Mouse (Mus musculus): ENCODE measurements around the gene Ptprj. TPM values are rescaled to one million over a fixed set of nuclear protein-coding genes. Genes with fewer than 3 reads are reported as not detected.
"Not testable (repeated sequence)": the region's sequence is repeated elsewhere in the genome, so short reads cannot be mapped to it uniquely, and the experiment has no call there.

Ptprj gene
- polyA plus RNA-seq, 1 experiment from 2014 or later, result 2.1 TPM

DNA sequence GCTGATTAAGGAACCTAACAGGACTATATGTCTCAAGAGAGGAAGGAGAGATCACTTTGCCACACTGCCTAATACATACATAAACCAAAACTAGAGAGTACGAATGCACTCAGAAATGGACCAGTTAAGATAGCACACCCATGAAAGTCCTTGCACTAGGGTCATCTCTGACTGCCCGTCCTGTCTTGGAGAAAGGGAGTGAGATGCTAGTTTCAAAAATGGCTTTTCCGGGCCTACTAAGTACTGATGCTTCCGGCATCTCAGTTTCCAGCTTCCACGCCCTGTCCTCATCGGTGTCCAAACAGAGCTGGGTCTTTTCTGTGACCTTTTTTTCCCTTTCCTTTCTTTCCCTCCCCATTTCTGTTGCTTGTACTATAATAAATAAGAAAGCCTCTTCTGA is 4.0 kb downstream of the Ptprj start:
- DNase-seq (ENCODE audit: low spot score) (no peak), ATAC-seq (ENCODE audit: low FRiP score, low TSS enrichment) (no peak)
- no peaks in the 10 kb centered on the region for H3K36me3 ChIP-seq (ENCODE audit: control insufficient read depth, insufficient read depth, low read length)
- TF ChIP-seq CTCF (IDR thresholded peaks at IDR 0.05; ENCODE audit: low read depth) (no peak), EP300 (optimal IDR thresholded peaks at IDR 0.05) (no peak)
- no peaks in the 10 kb centered on the region for H3K9me3 ChIP-seq (ENCODE audit: control insufficient read depth, low read length)
- 83% methylated on average over 6 of the region's 6 CpGs for WGBS
- H3K27me3 ChIP-seq (ENCODE audit: control insufficient read depth, insufficient read depth, low read length), result no peaks in the 10 kb centered on the region
- no peak overlapping the region for H3K9ac ChIP-seq (ENCODE audit: low read length)
- H3K4me1 ChIP-seq (replicated peaks; ENCODE audit: control insufficient read depth, insufficient read depth), result no peaks in the 10 kb centered on the region
- H3K4me3 ChIP-seq (ENCODE audit: low read depth, low read length), result no peak overlapping the region
- no peak overlapping the region for H3K4me2 ChIP-seq (replicated peaks; ENCODE audit: low read depth)
- no peak overlapping the region for H3K27ac ChIP-seq (replicated peaks)

DNA sequence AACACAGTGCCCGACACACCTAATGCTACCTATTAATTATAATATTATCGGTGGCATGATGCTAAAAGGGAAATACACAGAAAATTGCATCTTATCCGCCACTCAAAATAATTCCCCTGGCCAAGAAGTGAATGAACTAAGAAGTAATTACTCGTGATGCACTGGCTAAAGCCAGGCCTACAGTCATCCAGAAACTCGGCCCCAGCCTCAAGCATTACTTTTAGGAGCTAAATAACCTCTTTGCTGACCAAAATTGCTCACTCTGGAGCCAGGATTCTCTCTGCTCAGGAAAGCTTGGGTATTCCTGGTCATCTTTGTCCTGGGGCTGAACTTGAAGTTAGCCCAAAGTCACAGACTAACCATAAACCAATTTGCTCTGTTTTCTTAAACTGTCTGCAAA is 4.7 kb downstream of the Ptprj start:
- no peaks in the 10 kb centered on the region for H3K36me3 ChIP-seq (ENCODE audit: control insufficient read depth, insufficient read depth, low read length)

DNA sequence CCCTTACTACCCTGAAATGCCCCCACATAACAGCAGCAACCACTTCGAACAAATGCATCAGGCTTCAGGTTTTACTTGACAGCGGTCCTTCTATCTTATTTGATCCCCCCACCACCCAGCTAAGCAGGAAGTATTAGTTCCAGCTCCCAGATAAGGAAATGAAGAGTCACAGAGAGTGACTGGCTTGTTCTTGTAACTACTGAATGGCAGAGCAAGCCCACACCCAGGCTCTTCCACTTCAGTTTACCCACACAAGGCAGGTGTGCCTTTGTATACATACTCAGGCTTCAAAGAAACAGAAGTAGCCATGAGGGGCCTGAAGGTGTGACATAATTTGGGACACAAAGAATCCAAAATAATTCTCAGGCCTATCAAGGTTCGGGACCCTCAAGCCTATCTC is 5.3 kb downstream of the Ptprj start:
- no peaks in the 10 kb centered on the region for H3K27me3 ChIP-seq (ENCODE audit: control insufficient read depth, insufficient read depth, low read length)
- DNase-seq (ENCODE audit: low spot score) (peak; percentile 33), ATAC-seq (ENCODE audit: low FRiP score, low TSS enrichment) (peak; percentile 64)
- no peak overlapping the region for H3K4me2 ChIP-seq (replicated peaks; ENCODE audit: low read depth)
- H3K9ac ChIP-seq (ENCODE audit: low read length), result no peak overlapping the region
- H3K4me3 ChIP-seq (ENCODE audit: low read depth, low read length), result no peak overlapping the region
- TF ChIP-seq CTCF (IDR thresholded peaks at IDR 0.05; ENCODE audit: low read depth) (no peak), EP300 (optimal IDR thresholded peaks at IDR 0.05) (no peak)
- peak overlapping the region; percentile 63; the same call in 1 of the 2 replicates for H3K27ac ChIP-seq (replicated peaks)
- no peaks in the 10 kb centered on the region for H3K9me3 ChIP-seq (ENCODE audit: control insufficient read depth, low read length)
- H3K36me3 ChIP-seq (ENCODE audit: control insufficient read depth, insufficient read depth, low read length), result no peaks in the 10 kb centered on the region
- no peaks in the 10 kb centered on the region for H3K4me1 ChIP-seq (replicated peaks; ENCODE audit: control insufficient read depth, insufficient read depth)
- 54% methylated on average over 3 of the region's 3 CpGs for WGBS

More for the DNA sequence above, 4.7 kb downstream of the Ptprj start:
- ATAC-seq (ENCODE audit: low FRiP score, low TSS enrichment) (no peak), DNase-seq (ENCODE audit: low spot score) (no peak)
- no peaks in the 10 kb centered on the region for H3K4me1 ChIP-seq (replicated peaks; ENCODE audit: control insufficient read depth, insufficient read depth)
- TF ChIP-seq CTCF (IDR thresholded peaks at IDR 0.05; ENCODE audit: low read depth) (no peak), EP300 (optimal IDR thresholded peaks at IDR 0.05) (no peak)
- 75% methylated on average over 5 of the region's 5 CpGs for WGBS
- no peak overlapping the region for H3K4me2 ChIP-seq (replicated peaks; ENCODE audit: low read depth)
- no peaks in the 10 kb centered on the region for H3K9me3 ChIP-seq (ENCODE audit: control insufficient read depth, low read length)
- no peak overlapping the region for H3K4me3 ChIP-seq (ENCODE audit: low read depth, low read length)
- no peaks in the 10 kb centered on the region for H3K27me3 ChIP-seq (ENCODE audit: control insufficient read depth, insufficient read depth, low read length)
- H3K9ac ChIP-seq (ENCODE audit: low read length), result no peak overlapping the region
- peak overlapping the region; percentile 63; the same call in 1 of the 2 replicates for H3K27ac ChIP-seq (replicated peaks)

DNA sequence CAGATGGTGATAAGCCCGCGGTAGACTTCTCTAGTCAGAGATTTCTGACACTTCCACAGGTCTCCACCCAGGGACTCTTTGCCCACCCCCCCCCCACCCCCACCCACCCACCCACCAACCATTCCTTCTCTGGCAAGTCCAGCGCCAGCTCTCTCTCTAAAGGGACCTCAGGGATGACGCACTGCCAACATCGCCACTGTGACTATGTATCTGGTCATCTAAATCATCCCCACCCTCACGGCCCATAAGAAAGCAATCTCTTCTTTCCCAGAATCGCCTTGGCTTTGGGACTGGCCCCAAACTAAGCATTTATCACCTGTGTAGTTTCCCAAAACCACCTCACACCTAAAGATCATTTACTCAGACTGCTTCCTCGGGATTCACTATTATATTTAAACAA is 5.9 kb downstream of the Ptprj start:
- Histone ChIP-seq H3K9me3 (ENCODE audit: control insufficient read depth, low read length) (no peaks in the 10 kb centered on the region), H3K4me3 (ENCODE audit: low read depth, low read length) (no peak overlapping the region), H3K4me1 (replicated peaks; ENCODE audit: control insufficient read depth, insufficient read depth) (no peaks in the 10 kb centered on the region), H3K4me2 (replicated peaks; ENCODE audit: low read depth) (no peak overlapping the region), H3K27ac (replicated peaks) (no peak overlapping the region), H3K9ac (ENCODE audit: low read length) (no peak overlapping the region), H3K27me3 (ENCODE audit: control insufficient read depth, insufficient read depth, low read length) (no peaks in the 10 kb centered on the region), H3K36me3 (ENCODE audit: control insufficient read depth, insufficient read depth, low read length) (no peaks in the 10 kb centered on the region)
- WGBS, result 53% methylated on average over 8 of the region's 8 CpGs
- DNase-seq (ENCODE audit: low spot score) (no peak), ATAC-seq (ENCODE audit: low FRiP score, low TSS enrichment) (no peak)
- TF ChIP-seq EP300 (optimal IDR thresholded peaks at IDR 0.05) (no peak), CTCF (IDR thresholded peaks at IDR 0.05; ENCODE audit: low read depth) (no peak)

DNA sequence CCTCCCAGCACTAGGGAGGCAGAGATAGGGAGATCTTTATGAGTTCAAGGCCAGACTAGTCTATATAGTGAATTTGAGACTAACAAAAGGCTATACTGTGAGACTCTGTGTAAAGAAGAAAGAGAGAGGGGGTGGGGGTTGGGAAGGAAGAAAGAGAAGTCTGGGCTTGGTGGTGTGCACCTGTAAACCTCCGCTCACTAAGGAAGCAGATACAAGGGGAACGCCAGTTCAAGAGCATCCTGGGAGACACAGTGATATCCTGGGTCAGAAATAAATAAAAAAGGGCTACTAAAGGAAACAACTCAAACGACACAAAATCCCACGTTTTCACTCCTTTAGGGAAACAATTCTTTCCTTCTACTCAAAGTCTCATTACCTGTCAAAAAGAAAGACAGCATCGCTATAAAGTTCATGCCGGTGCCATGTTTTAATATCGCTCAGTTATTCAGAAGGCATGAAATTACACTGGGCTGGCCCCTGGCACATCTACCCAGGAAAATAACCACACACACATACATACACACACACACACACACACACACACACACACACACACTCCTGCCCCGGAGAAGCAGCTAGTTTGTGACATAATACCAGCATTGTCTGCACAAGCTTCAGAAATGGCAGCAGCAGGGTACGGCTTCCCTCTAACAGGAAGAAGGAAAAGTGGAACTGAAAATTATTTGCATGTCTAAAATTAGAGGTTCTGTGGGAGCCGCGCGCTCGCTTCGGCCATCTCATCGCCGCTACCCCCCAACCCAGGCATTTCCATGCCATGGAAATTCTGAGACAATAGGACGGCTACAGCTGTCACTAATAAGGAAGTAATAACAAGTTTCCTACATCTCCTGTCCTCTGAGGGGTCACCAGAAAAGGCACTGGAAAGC is 6.6 kb downstream of the Ptprj start:
- Histone ChIP-seq H3K27me3 (ENCODE audit: control insufficient read depth, insufficient read depth, low read length) (no peaks in the 10 kb centered on the region), H3K27ac (replicated peaks) (no peak overlapping the region), H3K4me1 (replicated peaks; ENCODE audit: control insufficient read depth, insufficient read depth) (no peaks in the 10 kb centered on the region), H3K9me3 (ENCODE audit: control insufficient read depth, low read length) (no peaks in the 10 kb centered on the region), H3K9ac (ENCODE audit: low read length) (no peak overlapping the region), H3K36me3 (ENCODE audit: control insufficient read depth, insufficient read depth, low read length) (no peaks in the 10 kb centered on the region), H3K4me3 (ENCODE audit: low read depth, low read length) (no peak overlapping the region), H3K4me2 (replicated peaks; ENCODE audit: low read depth) (no peak overlapping the region)
- DNase-seq (ENCODE audit: low spot score) (no peak), ATAC-seq (ENCODE audit: low FRiP score, low TSS enrichment) (no peak)
- WGBS, result 76% methylated on average over 17 of the region's 17 CpGs
- no peak for TF ChIP-seq EP300 (optimal IDR thresholded peaks at IDR 0.05)
- no peak for TF ChIP-seq CTCF (IDR thresholded peaks at IDR 0.05; ENCODE audit: low read depth)

DNA sequence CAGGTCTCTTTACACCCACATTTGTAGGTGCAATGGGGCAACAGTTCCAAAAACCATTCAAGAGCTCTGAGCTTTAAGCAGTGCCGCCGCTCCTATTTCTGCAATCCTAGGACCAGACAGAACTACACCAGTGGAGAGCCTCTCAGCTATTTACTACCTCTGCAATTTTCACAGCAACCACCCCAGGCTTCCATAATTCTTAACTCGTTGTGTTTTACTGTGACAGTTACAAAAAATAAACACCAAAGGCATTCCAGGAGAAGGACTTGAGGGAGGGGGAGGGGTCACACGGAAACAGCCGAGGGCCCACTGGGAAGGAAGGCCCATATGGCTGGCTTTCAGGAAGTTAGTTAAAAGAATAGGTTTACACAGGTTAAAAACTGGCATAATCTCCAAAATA is 8.3 kb downstream of the Ptprj start:
- Histone ChIP-seq H3K36me3 (ENCODE audit: control insufficient read depth, insufficient read depth, low read length) (no peaks in the 10 kb centered on the region), H3K9ac (ENCODE audit: low read length) (no peak overlapping the region), H3K27ac (replicated peaks) (no peak overlapping the region), H3K9me3 (ENCODE audit: control insufficient read depth, low read length) (no peaks in the 10 kb centered on the region), H3K4me1 (replicated peaks; ENCODE audit: control insufficient read depth, insufficient read depth) (no peaks in the 10 kb centered on the region), H3K4me3 (ENCODE audit: low read depth, low read length) (no peak overlapping the region), H3K27me3 (ENCODE audit: control insufficient read depth, insufficient read depth, low read length) (no peaks in the 10 kb centered on the region), H3K4me2 (replicated peaks; ENCODE audit: low read depth) (no peak overlapping the region)
- DNase-seq (ENCODE audit: low spot score) (no peak), ATAC-seq (ENCODE audit: low FRiP score, low TSS enrichment) (no peak)
- TF ChIP-seq CTCF (IDR thresholded peaks at IDR 0.05; ENCODE audit: low read depth) (no peak), EP300 (optimal IDR thresholded peaks at IDR 0.05) (no peak)
- WGBS, result 48% methylated on average over 5 of the region's 5 CpGs

DNA sequence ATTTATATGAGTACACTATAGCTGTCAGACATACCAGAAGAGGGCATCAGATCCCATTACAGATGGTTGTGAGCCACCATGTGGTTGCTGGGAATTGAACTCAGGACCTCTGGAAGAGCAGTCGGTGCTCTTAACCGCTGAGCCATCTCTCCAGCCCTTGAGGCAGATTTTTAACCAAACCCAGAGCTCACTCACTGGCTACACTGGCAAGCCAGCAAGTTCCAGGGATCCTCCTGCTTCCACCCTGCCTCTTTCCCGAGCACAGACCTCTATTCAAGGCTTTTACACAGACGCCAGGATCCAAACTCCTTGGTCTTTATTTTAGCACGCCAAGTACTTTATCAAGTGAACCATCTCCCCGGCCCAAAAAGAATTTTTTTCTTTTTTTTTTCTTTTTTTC is 9.0 kb downstream of the Ptprj start:
- WGBS, result 89% methylated on average over 6 of the region's 6 CpGs
- not testable (repeated sequence) for H3K27ac ChIP-seq (replicated peaks); H3K9me3 ChIP-seq (ENCODE audit: control insufficient read depth, low read length); H3K4me1 ChIP-seq (replicated peaks; ENCODE audit: control insufficient read depth, insufficient read depth); H3K4me3 ChIP-seq (ENCODE audit: low read depth, low read length); H3K36me3 ChIP-seq (ENCODE audit: control insufficient read depth, insufficient read depth, low read length); DNase-seq (ENCODE audit: low spot score); H3K27me3 ChIP-seq (ENCODE audit: control insufficient read depth, insufficient read depth, low read length); H3K9ac ChIP-seq (ENCODE audit: low read length); H3K4me2 ChIP-seq (replicated peaks; ENCODE audit: low read depth); ATAC-seq (ENCODE audit: low FRiP score, low TSS enrichment)

Data from stomach, postnatal 0 days (tissue).